Mouse (Mus musculus): Measurements from ENCODE around the gene Npc2.
A peak's percentile ranks its signal among the peaks of the same experiment; 100 is the strongest.

- TF ChIP-seq POLR2A (IDR thresholded peaks at IDR 0.05; ENCODE audit: low read depth, low read length) (no peak), CTCF (conservative IDR thresholded peaks at IDR 0.05; ENCODE audit: insufficient read depth, insufficient read length, low read depth, low read length) (0 out of 2 replicates have a peak, but pooled peaks have one; percentile 24)
Measured at GRCm38 (mm10) chr12:84759063-84759462, 13.9 kb downstream of the Npc2 start.
